In the genomic region with DNA sequence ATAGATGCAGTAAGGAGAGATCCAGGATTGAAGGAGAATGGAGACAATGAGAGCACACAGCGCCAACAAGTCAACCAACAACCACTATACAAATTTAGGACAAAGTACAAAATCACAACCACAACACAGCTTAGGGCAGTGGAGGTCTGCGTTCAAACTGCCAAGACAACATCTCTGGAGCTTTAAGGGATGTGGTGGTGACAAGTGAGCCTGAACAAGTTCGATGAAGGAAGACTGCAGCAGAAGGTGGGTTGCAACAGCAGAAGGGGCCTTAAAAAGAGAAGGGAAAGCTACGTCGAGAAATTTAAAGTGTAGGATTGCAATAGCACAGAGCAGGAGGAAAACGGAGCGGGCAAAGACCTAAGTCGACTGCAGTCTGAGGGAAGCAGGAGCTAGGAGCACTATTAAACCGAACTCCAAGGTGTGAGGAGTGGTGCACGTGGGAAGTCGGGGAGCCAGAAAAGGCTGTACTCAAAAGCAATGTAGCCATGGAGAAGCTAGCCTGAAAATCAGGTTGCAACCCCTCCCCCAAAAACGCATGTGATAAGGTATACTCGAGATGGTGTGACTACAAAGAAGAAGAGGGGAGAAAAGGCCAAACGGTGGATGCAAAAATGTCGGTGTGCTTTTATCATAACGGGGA, we compare ENCODE assay signal across 8 mouse cellular contexts. TPM values are rescaled to one million over a fixed set of nuclear protein-coding genes. Genes with fewer than 3 reads are reported as not detected.
DNase-seq lines count a peak whose midpoint lies in the region; ATAC-seq and TF ChIP-seq lines count a peak whose summit lies in the region.

No protein-coding gene starts in this region.

- no peaks in the 10 kb centered on the region for H3K27me3 ChIP-seq in heart, postnatal 0 days (ENCODE audit: control insufficient read depth, insufficient read depth, low read length)
- no peaks in the 10 kb centered on the region for H3K27me3 ChIP-seq in midbrain, embryonic 10.5 days (ENCODE audit: low read depth, poor library complexity, severe bottlenecking)
- H3K27me3 ChIP-seq in stomach, embryonic 16.5 days (ENCODE audit: control insufficient read depth, insufficient read depth, low read length): no peaks in the 10 kb centered on the region

- H3K4me3 ChIP-seq in heart, postnatal 0 days (ENCODE audit: low read depth, low read length): peak overlapping the region; percentile 72
- peak overlapping the region; percentile 88 for H3K4me3 ChIP-seq in midbrain, embryonic 10.5 days
- peak overlapping the region; percentile 87 for H3K4me3 ChIP-seq in stomach, embryonic 16.5 days (replicated peaks; ENCODE audit: low read length)

- peak overlapping the region; percentile 82 for H3K4me2 ChIP-seq in heart, postnatal 0 days (ENCODE audit: low read depth, low read length)
- peak overlapping the region; percentile 88 for H3K4me2 ChIP-seq in stomach, embryonic 16.5 days (ENCODE audit: low read depth, low read length)

- H3K27ac ChIP-seq in heart, postnatal 0 days (ENCODE audit: low read depth): 0 out of 2 replicates have a peak overlapping the region, but pooled peaks have one; percentile 80
- H3K27ac ChIP-seq in midbrain, embryonic 10.5 days (replicated peaks): peak overlapping the region; percentile 96
- H3K27ac ChIP-seq in stomach, embryonic 16.5 days (ENCODE audit: low read length): peak overlapping the region; percentile 86

- 4% methylated on average over 16 of the region's 16 CpGs for WGBS in heart, postnatal 0 days
- 3% methylated on average over 16 of the region's 16 CpGs for WGBS in midbrain, embryonic 10.5 days
- 2% methylated on average over 16 of the region's 16 CpGs for WGBS in stomach, embryonic 16.5 days

- H3K36me3 ChIP-seq in heart, postnatal 0 days (replicated peaks; ENCODE audit: control insufficient read depth, insufficient read depth, low read length): no peaks in the 10 kb centered on the region
- no peaks in the 10 kb centered on the region for H3K36me3 ChIP-seq in midbrain, embryonic 10.5 days
- H3K36me3 ChIP-seq in stomach, embryonic 16.5 days (ENCODE audit: control insufficient read depth, insufficient read depth, low read length): no peaks in the 10 kb centered on the region

- peak; percentile 7 to 22 for DNase-seq in urinary bladder, adult 18-20 months (ENCODE audit: low spot score in 2 of 2)
- DNase-seq in urinary bladder, postnatal 4 days (ENCODE audit: low spot score in 2 of 2): no peak
- peak; percentile 49 for DNase-seq in embryo, embryonic 10 days (ENCODE audit: low spot score)
- DNase-seq in heart, postnatal 0 days (ENCODE audit: low spot score): peak; percentile 23
- peak; percentile 11 to 12 for DNase-seq in layer of hippocampus, postnatal 25 days (ENCODE audit: extremely low spot score in 1 of 2, low spot score in 1 of 2)
- peak; percentile 14 for DNase-seq in midbrain, embryonic 10.5 days (ENCODE audit: low spot score)
- DNase-seq in ovary, adult 18-20 months (ENCODE audit: low spot score): no peak

- no peak for TF ChIP-seq CTCF in heart, postnatal 0 days (IDR thresholded peaks at IDR 0.05; ENCODE audit: low read depth)

- peak overlapping the region; percentile 74 for H3K9ac ChIP-seq in heart, postnatal 0 days (replicated peaks; ENCODE audit: low read depth, low read length)
- peak overlapping the region; percentile 94 for H3K9ac ChIP-seq in stomach, embryonic 16.5 days (ENCODE audit: low read length)

- H3K4me1 ChIP-seq in heart, postnatal 0 days (ENCODE audit: control insufficient read depth, insufficient read depth): peaks cover 11% of the 10 kb centered on the region
- peaks cover 33% of the 10 kb centered on the region for H3K4me1 ChIP-seq in midbrain, embryonic 10.5 days
- peaks cover 22% of the 10 kb centered on the region; the same call in 1 of the 2 replicates for H3K4me1 ChIP-seq in stomach, embryonic 16.5 days (ENCODE audit: control insufficient read depth, insufficient read depth, low read length)

- TF ChIP-seq EP300 in heart, postnatal 0 days (IDR thresholded peaks at IDR 0.05; ENCODE audit: low read depth): no peak

- H3K9me3 ChIP-seq in heart, postnatal 0 days (replicated peaks; ENCODE audit: control insufficient read depth, low read length): no peaks in the 10 kb centered on the region
- H3K9me3 ChIP-seq in midbrain, embryonic 10.5 days (replicated peaks): no peaks in the 10 kb centered on the region
- no peaks in the 10 kb centered on the region for H3K9me3 ChIP-seq in stomach, embryonic 16.5 days (replicated peaks; ENCODE audit: control insufficient read depth, low read length)

- no peak for ATAC-seq in heart, postnatal 0 days (ENCODE audit: insufficient read depth, low read depth)
- ATAC-seq in stomach, embryonic 16.5 days (ENCODE audit: insufficient read depth, low FRiP score): no peak

RNA-seq across cellular contexts. Expression of gene Snx27, which starts 1.3 kb away (rescaled TPM):
- 18.1 and 30.8 TPM in 2 replicates for total RNA-seq in heart, postnatal 0 days (2014; rRNA removed; ENCODE audit: low replicate concordance)
- polyA plus RNA-seq in heart, postnatal 0 days (2015; fragmentation: Nextera tagmentation; extraction: Ambion mirVana): 17.0 and 17.2 TPM in 2 replicates
- 100 to 1,000 TPM in 1 of 2 experiments, 10 to 100 TPM in 1; 96.6 to 103 TPM for total RNA-seq in layer of hippocampus, postnatal 25 days (2021)
- polyA plus RNA-seq in midbrain, embryonic 10.5 days (2016; fragmentation: Nextera tagmentation; extraction: Ambion mirVana): 44.8 and 48.6 TPM in 2 replicates
- 29.6 and 31.4 TPM in 2 replicates for polyA plus RNA-seq in stomach, embryonic 16.5 days (2015; fragmentation: Nextera tagmentation; extraction: Ambion mirVana)

Comparison
In these comparisons a context has a peak if more than half of its experiments do, and no peak if none do; other contexts are left out.
1. DNase-seq: peak in urinary bladder, adult 18-20 months (2 of 2), embryo, embryonic 10 days (single experiment), heart, postnatal 0 days (single experiment), layer of hippocampus, postnatal 25 days (2 of 2) and midbrain, embryonic 10.5 days (single experiment); none in urinary bladder, postnatal 4 days (0 of 2) and ovary, adult 18-20 months (single experiment).
2. Peak in every context shown above with its lines, with median percentiles within 50 percentile points of each other: H3K27ac ChIP-seq and H3K4me3 ChIP-seq.